Mouse (Mus musculus) liver, adult 2 months (tissue): Measurements from ENCODE around the gene P2rx7. TPM values are rescaled to one million over a fixed set of nuclear protein-coding genes. Genes with fewer than 3 reads are reported as not detected.

Experiments used
- DNase-seq: peaks from one replicate; pipeline ENCODE4 v3.0.0-alpha.2; 2011; ENCODE audit warnings: low read depth, low spot score; ENCODE audit errors: extremely low read depth
- H3K27ac ChIP-seq: fragments of 200-500 bp; replicated peaks from 2 replicates; pipeline ENCODE4 v1.5.1; 2012; ENCODE audit warnings: low read depth, mild to moderate bottlenecking, control low read depth, inconsistent platforms, low read length; ENCODE audit not compliant: insufficient read depth
- H3K27me3 ChIP-seq: fragments of 200-500 bp; 2 replicates; pipeline ENCODE4 v1.6.1; 2012; ENCODE audit warnings: mild to moderate bottlenecking, moderate library complexity, low read length, inconsistent platforms; ENCODE audit not compliant: control insufficient read depth, insufficient read depth
- H3K36me3 ChIP-seq: fragments of 200-500 bp; 2 replicates; pipeline ENCODE4 v1.6.1; 2012; ENCODE audit warnings: low read length, inconsistent platforms; ENCODE audit not compliant: control insufficient read depth, insufficient read depth
- H3K4me1 ChIP-seq: fragments of 200-500 bp; 2 replicates; pipeline ENCODE4 v1.6.1; 2011; ENCODE audit warnings: low read length; ENCODE audit not compliant: control insufficient read depth, insufficient read depth
- H3K4me3 ChIP-seq: fragments of 200-500 bp; 2 replicates; pipeline ENCODE4 v1.5.1; 2011; ENCODE audit warnings: low read depth, mild to moderate bottlenecking, control low read depth, low read length, moderate library complexity; ENCODE audit not compliant: insufficient read depth
- H3K79me2 ChIP-seq: fragments of 200-500 bp; 2 replicates; pipeline ENCODE4 v1.6.1; 2012; ENCODE audit warnings: inconsistent platforms, mild to moderate bottlenecking, low read length, moderate library complexity; ENCODE audit not compliant: control insufficient read depth, insufficient read depth
- H3K9ac ChIP-seq: fragments of 200-500 bp; 2 replicates; pipeline ENCODE4 v1.6.1; 2012; ENCODE audit warnings: low read depth, mild to moderate bottlenecking, control low read depth, inconsistent platforms, low read length
- CTCF ChIP-seq: fragments of 200-500 bp; IDR thresholded peaks from 2 replicates; pipeline ENCODE4 v1.5.1; 2011; ENCODE audit warnings: low read depth, low read length, control low read depth
- POLR2A ChIP-seq: fragments of 200-500 bp; IDR thresholded peaks from 2 replicates; pipeline ENCODE4 v1.6.1; 2011; ENCODE audit warnings: low read length, control low read depth; ENCODE audit not compliant: insufficient read depth; ENCODE audit errors: extremely low read depth
- WGBS: fragments of 180-500 bp; shearing (Covaris S2); methylation state at CpG from one replicate; pipeline ENCODE4 v1.1.7; 2018; 5-methylcytosine and 5-hydroxymethylcytosine counted together
- polyA plus RNA-seq: library from polyadenylated mRNA; depleted of rRNA; stranded (reverse); fragments of >200 nt; gene quantifications from 2 replicates; pipeline ENCODE4 v1.2.3, GENCODE M21; 2012
- total RNA-seq: library from RNA; depleted of rRNA; stranded (reverse); fragments of >200 nt; gene quantifications from 2 replicates; pipeline ENCODE4 v1.2.3, GENCODE M21; 2014

P2rx7 gene
- total and polyA plus RNA-seq, 2 experiments: 2.2 to 2.7 TPM

DNA sequence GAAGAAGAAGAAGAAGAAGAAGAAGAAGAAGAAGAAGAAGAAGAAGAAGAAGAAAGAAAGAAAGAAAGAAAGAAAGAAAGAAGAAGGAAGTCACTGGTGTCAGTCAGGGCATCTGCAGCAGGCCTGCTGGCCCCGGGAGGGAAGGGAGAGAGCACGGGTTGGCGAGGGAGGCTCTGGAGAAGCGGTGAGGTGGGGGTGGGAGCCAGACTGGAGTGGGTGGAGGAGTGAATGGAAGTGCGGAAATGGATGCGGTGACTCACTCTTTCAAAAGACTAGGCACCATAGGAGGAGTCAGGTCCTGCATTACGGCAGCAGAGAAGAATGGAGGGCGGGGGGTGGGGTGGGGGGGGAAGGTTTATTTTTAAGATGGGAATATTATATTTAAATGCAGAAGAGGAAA is 5.6 kb downstream of the P2rx7 start:
- Histone ChIP-seq H3K9ac (no peak overlapping the region), H3K4me3 (no peak overlapping the region), H3K79me2 (no peaks in the 10 kb centered on the region), H3K27me3 (no peaks in the 10 kb centered on the region), H3K36me3 (no peaks in the 10 kb centered on the region), H3K27ac (no peak overlapping the region), H3K4me1 (no peaks in the 10 kb centered on the region)
- WGBS: 85% methylated on average over 8 of the region's 8 CpGs
- DNase-seq: no peak
- no peak for TF ChIP-seq POLR2A
- TF ChIP-seq CTCF: no peak

DNA sequence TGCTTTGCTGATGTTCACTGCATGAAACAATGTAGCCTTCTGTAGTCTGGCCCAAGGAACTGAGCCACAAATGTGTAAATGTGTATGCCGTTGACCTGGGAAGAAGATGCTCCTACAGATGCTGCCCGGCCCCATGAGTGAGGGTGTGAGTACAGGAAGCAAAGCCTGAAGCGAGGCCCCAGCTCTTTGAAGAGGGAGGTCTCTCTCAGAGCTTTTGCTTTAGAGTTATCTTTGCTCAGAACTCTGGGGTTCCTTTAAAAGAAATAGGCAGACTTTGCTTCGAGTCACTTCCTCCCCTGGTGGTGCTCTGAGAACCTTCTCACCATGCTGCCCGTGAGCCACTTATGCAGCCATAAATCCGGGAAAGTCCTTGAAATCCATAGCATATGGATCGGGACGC is 6.4 kb downstream of the P2rx7 start:
- no peak overlapping the region for H3K9ac ChIP-seq
- no peaks in the 10 kb centered on the region for H3K79me2 ChIP-seq
- no peaks in the 10 kb centered on the region for H3K27me3 ChIP-seq
- no peak for DNase-seq
- TF ChIP-seq CTCF (no peak), POLR2A (no peak)
- H3K4me3 ChIP-seq: no peak overlapping the region
- no peaks in the 10 kb centered on the region for H3K36me3 ChIP-seq
- H3K4me1 ChIP-seq: no peaks in the 10 kb centered on the region
- 87% methylated on average over 8 of the region's 8 CpGs for WGBS
- no peak overlapping the region for H3K27ac ChIP-seq

DNA sequence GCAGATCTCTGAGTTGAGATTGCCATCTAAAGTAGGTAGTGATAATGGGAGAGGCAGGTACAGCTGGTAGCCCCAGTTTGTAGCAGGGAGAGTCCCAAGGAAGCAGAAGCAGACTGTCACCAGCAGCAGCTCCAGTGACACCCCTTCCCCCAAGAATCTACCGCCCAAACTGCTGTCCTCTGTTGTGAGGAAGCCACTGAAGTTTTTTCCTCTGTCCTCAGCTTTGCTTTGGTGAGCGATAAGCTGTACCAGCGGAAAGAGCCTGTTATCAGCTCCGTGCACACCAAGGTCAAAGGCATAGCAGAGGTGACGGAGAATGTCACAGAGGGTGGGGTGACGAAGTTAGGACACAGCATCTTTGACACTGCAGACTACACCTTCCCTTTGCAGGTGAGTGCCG is 8.8 kb downstream of the P2rx7 start:
- Histone ChIP-seq H3K4me3 (no peak overlapping the region), H3K9ac (no peak overlapping the region), H3K79me2 (no peaks in the 10 kb centered on the region), H3K4me1 (no peaks in the 10 kb centered on the region; the same call in 1 of the 2 replicates), H3K36me3 (no peaks in the 10 kb centered on the region), H3K27ac (no peak overlapping the region), H3K27me3 (no peaks in the 10 kb centered on the region)
- TF ChIP-seq POLR2A: no peak
- TF ChIP-seq CTCF: no peak
- no peak for DNase-seq
- 57% methylated on average over 7 of the region's 7 CpGs for WGBS

DNA sequence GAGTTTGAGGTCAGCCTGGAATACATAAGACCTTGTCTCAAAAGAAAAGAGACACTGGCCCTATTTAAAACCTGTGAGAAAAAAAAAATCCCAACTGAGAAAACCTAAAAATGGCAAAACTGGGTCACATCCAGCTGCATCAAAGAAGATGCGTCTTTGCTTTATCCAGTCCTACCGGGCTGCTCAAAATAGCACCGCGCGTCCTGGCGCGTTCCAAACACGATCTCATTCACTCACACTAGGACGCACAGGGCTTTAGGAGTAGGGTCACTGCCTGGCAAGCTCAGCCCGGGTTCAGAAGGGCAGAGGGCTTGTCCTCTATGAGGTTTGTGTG is 9.4 kb downstream of the P2rx7 start:
- no peaks in the 10 kb centered on the region; the same call in 1 of the 2 replicates for H3K4me1 ChIP-seq
- H3K4me3 ChIP-seq: no peak overlapping the region
- DNase-seq: no peak
- no peak overlapping the region for H3K27ac ChIP-seq
- no peaks in the 10 kb centered on the region for H3K36me3 ChIP-seq
- no peaks in the 10 kb centered on the region for H3K79me2 ChIP-seq
- no peaks in the 10 kb centered on the region for H3K27me3 ChIP-seq
- no peak overlapping the region for H3K9ac ChIP-seq
- TF ChIP-seq CTCF (no peak), POLR2A (no peak)
- WGBS: 75% methylated on average over 10 of the region's 10 CpGs

DNA sequence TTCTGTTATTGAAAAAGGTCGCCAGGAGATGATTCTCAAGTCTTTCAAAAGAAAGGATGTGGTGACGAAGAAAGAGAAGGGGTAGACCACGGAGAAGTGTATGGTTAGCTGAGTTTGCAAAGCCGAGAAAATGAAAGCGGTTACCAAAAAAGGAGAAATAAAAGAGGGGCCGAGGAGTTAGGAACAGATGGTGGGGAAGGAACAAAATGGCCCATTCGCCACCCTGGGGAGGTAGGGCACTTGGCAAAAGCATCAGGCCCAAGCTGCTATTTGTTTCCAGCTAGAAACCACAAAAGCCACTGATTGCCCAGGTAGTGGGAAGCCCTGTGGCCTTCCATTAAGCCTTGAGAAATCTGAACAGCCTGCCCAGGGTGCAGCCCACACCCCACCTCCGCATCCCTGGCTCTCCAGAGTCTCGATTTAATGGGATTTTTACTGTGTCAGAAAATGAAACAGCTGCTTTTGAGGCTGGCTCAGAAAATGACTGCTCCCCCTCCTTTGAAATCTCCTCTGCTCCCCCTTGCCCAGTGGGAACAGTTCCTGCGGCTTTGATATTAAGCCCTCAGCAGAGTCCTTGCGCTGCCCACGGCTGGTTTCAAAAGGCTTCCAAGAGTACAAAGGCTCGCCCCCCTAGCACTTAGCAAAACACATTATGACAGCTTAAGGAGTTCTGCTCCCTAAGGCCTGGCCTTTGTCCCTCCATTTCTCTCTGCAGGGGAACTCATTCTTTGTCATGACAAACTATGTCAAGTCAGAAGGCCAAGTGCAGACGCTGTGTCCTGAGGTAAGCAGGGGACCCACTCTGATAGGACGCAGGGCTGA is 9.9 kb downstream of the P2rx7 start:
- Histone ChIP-seq H3K9ac (no peak overlapping the region), H3K4me1 (no peaks in the 10 kb centered on the region; the same call in 1 of the 2 replicates), H3K79me2 (no peaks in the 10 kb centered on the region), H3K36me3 (no peaks in the 10 kb centered on the region), H3K4me3 (no peak overlapping the region), H3K27ac (no peak overlapping the region), H3K27me3 (no peaks in the 10 kb centered on the region)
- DNase-seq: no peak
- WGBS: 88% methylated on average over 15 of the region's 15 CpGs
- TF ChIP-seq CTCF: no peak
- TF ChIP-seq POLR2A: no peak

DNA sequence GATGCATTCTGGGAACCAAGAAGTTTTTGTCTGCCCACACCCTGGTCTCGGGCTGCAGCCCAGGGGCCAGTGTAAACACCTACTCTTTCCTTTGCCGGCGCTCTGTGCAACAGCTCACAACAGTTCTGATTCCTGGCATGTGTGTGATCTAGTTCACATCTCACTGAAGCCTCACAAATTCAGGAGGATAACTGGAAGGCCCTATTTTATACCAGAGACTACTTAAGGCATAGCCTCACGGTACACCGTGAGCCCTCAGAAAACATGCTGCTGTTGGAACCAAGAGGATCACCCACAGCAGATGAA is 10.5 kb downstream of the P2rx7 start:
- Histone ChIP-seq H3K27me3 (no peaks in the 10 kb centered on the region), H3K36me3 (no peaks in the 10 kb centered on the region), H3K27ac (no peak overlapping the region), H3K4me1 (no peaks in the 10 kb centered on the region; the same call in 1 of the 2 replicates), H3K9ac (no peak overlapping the region), H3K79me2 (no peaks in the 10 kb centered on the region), H3K4me3 (no peak overlapping the region)
- TF ChIP-seq POLR2A: no peak
- no peak for TF ChIP-seq CTCF
- WGBS: 92% methylated on average over 5 of the region's 5 CpGs
- DNase-seq: no peak
